Mouse (Mus musculus) fibroblast of lung, adult 2 months (primary cell): ENCODE data around the gene Vegfb.
"Not testable (repeated sequence)": the region's sequence is repeated elsewhere in the genome, so short reads cannot be mapped to it uniquely, and the experiment has no call there.

Experiments
- DNase-seq: peaks from one replicate; pipeline ENCODE4 v3.0.0-alpha.2; 2011; ENCODE audit warnings: low read depth

The Vegfb gene

DNA sequence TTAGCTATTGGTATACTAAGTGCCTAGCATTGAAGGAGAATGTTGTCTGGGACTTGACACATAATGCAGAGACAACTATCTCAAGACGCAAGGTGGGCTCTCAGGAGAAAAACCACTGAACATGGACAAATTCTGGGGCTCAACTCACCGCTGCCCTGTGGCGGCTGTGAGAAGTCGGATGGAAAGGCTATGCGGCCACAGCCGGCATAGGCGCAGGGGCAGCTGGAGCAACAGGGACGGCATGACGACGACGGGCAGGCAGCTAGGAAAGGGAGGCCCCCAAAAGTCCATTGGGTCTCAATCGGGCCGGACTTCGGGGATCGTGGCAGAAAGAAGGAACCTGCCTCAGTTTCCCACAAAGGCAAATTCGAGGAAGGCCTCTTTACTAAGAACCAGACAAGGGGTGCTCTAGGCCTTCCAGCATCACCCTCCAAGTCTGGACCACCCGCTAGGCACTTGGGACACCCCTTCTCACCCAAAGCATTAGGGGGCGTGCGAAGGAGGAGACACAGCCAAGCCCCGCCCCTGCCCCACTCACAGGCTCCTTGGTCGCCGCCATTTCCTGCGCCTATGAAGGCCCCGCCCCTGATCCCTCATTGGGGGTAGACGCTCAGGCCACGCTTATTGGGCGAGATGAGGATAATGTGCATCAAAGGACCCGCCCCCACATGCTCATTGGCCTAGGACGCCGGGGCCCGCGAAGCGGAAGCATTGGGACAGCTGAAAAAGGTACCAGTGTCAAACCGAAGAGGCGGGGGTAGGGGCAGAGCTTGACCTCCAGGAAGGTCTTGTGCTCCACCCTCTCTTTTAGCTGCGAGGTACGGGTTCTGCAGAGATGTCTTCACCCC lies 4.8 kb upstream of the Vegfb start, which contains the start of gene Dnajc4:
Dnajc4 (minus strand) TSS at position 562 of the 848 bp plus-strand sequence.
- peak; percentile 86 for DNase-seq

DNA sequence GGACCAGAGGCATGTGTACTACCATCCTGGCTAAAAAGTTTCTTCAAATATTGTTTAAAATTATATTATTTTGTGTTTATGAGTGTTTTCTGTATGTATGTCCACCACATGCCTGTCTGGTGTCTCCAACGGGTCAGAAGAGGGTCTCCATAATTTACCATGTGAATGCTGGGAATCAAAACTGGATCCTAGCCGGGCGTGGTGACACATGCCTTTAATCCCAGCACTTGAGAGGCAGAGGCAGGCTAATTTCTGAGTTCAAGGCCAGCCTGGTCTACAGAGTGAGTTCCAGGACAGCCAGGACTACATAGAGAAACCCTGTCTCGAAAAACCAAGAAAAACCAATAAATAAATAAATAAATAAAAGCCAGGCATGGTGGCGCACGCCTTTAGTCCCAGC lies 3.7 kb upstream of the Vegfb start:
- not testable (repeated sequence) for DNase-seq

DNA sequence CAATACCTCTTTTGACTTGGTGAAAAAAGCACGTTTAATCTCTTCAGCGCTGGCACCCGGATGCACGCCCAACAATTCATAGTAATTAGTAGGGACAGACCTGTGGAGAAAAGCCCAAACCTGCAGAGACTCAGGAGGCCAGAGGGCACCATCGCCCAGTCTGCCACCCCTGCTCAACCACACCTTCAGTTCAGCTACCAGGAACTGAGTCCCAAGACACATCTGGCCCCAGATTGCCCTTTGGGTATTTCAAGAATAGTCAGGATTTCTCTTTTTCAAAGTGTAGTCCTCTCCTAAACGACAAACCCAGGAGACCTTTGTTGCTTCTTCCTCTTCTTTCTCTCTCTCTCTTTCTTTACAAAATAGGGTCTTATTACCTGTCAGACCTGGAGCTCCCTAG lies 3.3 kb upstream of the Vegfb start:
- no peak for DNase-seq

- no peak for DNase-seq
Observed at GRCm38 (mm10) chr19:6989251-6989650, 1.8 kb upstream of the Vegfb start.

GRCm38 (mm10) chr19:6987904-6988285 lies 444 bp upstream of the Vegfb start:
- no peak for DNase-seq

GRCm38 (mm10) chr19:6985951-6986708 lies 1.3 kb downstream of the Vegfb start:
- DNase-seq: no peak

GRCm38 (mm10) chr19:6985300-6985699 lies 2.2 kb downstream of the Vegfb start:
- DNase-seq: no peak

DNA sequence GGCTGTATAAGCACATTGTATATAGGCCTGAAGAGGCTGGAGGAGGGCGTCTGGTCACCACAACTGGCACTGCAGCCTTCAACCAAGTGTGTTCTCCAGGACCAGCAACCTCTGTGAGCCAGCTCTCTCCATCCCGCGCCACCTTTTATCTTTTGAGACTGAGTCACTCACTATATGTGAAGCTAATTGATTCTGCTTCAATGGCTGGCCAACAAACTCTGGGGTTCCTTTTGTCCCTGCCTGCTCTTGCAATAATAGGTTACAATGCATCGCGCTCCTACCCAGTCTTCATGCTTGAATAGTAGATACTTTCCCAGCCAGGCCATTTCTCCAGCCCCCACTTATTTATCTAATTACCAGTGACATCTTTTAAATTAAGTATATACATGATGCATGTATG lies 3.8 kb downstream of the Vegfb start:
- no peak for DNase-seq

- DNase-seq: no peak
Observed at GRCm38 (mm10) chr19:6981465-6981864, 6.0 kb downstream of the Vegfb start.

DNA sequence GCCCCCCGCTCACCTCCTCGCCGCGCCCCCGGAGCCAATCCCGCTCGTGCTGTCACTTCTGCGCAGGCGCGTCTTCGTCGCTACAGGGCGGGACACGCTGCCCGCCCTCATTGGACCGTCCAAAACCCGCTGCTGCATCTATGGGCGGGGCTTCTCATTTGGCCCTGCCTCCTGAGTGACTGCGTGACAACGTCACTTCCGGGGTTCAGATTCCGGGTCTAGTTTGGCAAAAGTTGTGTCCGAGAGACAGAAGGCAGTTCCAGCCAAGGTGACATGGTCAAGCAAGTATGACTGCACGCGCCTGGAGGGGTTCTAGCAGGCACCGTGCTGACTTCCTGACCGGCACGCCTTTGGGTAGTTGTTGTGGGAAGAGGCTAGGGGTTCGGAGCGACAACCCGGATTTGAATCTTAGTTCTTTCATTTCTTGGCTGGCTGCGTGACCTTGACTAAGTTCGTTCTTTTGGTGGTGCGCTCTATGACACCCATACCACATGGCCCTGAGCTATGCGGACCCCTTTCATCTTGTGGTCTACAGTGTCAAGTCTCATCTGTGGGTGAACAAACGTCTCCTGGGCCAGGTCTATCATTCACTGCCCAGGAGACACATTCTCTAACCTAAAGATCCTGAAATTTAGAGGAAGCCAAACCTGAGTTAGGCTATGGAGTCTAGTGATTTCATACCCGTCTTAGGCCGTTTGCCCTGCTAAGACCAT lies 6.9 kb downstream of the Vegfb start, which contains the start of gene Fkbp2:
Fkbp2 (minus strand) TSS at position 121 of the 713 bp plus-strand sequence.
- DNase-seq: peak; percentile 95

GRCm38 (mm10) chr19:6979486-6980380 lies 7.7 kb downstream of the Vegfb start:
- DNase-seq: peak; percentile 98

- DNase-seq: no peak
Observed at GRCm38 (mm10) chr19:6979001-6979479, 8.4 kb downstream of the Vegfb start.

DNA sequence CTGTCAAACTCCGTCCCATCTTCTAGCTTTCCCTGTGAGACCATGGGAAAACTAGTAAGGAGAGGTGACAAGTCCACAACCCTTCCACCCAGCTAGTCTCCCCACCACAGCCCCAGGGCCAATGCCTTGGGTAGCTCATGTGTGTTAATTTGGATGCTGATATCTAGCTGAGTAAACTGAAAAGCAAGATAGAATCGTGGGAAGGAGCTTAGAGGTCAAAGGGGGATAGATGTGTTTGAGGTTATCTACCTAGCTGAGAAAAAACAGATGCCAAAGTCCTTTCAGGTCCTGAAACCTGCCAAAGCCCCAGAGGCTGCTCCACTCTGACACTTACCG lies 8.8 kb downstream of the Vegfb start:
- no peak for DNase-seq

- no peak for DNase-seq
Observed at GRCm38 (mm10) chr19:6977759-6978638, 9.5 kb downstream of the Vegfb start.

- DNase-seq: no peak
Observed at GRCm38 (mm10) chr19:6975537-6976521, 11.6 kb downstream of the Vegfb start, which contains the start of gene Plcb3. Gene Plcb3, minus strand, starts transcription at chr19:6976470.

- peak; percentile 60 for DNase-seq
Observed at GRCm38 (mm10) chr19:6974211-6975205, 12.9 kb downstream of the Vegfb start, which contains the start of gene Ppp1r14b. Gene Ppp1r14b, plus strand, starts transcription at chr19:6974968.

GRCm38 (mm10) chr19:6973581-6974190 lies 13.8 kb downstream of the Vegfb start:
- DNase-seq: no peak
